Mouse (Mus musculus): ENCODE results near the gene Cdiptos.

The Cdiptos gene

GRCm38 (mm10) chr7:126975950-126976866 lies at the start of gene Cdiptos:
TSS of gene Cdiptos (minus strand) at chr7:126976098.
- peak; percentile 92 for DNase-seq (ENCODE audit: low spot score)

DNA sequence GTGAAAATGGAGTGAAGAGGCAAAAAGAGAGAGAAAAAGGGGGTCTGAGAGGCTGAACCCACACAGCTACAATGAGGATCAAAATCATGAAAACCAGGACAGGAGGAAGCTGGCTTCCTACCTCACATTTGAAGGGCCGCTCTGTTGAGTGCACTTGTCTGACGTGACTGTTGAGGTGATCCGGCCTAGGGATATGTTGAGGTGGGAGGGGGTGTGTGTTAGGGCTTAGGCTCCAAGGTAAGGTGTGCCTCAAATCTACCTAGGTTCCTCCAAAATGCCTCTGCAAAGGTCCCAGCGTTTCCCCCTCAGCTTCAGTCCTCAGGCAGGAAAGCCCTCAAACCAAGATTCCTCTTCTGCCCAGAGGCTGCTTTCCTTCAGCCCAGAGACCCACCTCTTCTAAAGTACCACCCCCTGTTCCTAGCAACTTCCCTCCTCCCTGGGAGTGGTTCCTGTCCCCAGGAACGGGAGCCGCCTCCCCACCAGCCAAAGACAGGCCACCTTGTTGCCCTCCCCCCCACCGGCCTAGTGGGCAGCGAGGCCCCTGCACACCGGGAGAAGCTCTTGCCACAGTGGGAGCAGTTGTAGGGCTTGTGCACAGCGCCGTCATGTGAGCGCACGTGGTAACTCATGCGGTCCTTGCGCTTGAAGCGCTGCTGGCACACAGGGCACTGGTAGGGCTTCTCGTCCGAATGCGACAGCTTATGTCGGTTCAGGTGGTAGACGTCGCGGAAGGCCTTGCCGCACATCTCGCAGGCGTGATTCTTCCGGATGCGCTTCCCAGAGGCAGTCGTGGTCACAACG lies 49.1 kb upstream of the Cdiptos start:
- peak; percentile 58 for DNase-seq (ENCODE audit: low spot score)

GRCm38 (mm10) chr7:127023896-127024690 lies 48.2 kb upstream of the Cdiptos start:
- no peak for DNase-seq (ENCODE audit: low spot score)

- no peak for DNase-seq (ENCODE audit: low spot score)
These were observed 47.4 kb upstream of the Cdiptos start for GRCm38 (mm10) chr7:127023272-127023691.

GRCm38 (mm10) chr7:127022528-127023271 lies 46.8 kb upstream of the Cdiptos start:
- no peak for DNase-seq (ENCODE audit: low spot score)

DNA sequence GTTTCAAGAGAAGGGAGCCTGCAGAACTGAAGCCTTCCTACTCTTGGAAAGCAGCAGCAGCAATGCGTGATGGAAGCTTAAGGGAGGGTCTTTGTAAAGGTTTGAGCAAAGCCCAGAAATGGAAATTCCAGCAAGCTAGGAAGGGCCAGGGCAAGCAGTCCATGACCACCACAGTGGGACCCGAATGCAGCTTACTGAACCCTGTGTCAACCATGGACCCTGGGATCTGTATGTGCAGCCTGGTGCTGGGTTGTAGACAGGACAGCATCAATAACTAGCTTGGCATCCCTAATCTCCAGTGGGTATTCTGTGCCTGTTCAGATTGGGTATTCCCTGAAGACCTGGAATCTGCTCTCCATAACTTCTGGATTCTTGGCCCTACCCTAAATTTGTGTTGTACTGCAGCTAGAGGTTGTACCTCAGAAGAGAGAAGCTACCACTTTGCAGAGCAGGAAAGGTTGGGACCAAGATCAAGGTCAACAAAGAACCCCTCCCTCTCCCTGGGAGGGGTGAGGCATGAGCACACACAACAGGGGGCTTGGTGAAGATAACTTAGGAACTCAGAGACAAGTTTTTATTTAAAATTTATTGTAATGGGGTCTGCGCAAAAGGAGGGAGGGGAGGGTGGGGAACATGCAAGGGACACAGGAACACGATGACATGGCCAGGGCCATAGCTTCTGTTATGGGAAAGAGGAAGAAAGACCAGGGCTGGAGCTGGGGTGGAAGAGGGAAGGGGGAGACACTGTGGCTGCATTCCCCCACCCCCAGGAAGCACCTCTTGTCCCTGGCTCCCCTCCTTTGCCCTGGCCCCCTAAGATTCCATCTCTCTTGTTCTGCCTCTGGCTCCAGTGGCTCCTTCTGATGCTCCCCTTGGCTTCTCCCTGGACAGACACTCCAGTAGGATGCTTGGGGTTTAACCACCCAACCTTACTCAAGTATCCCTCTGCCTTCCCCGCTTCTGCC lies 45.9 kb upstream of the Cdiptos start:
- DNase-seq (ENCODE audit: low spot score) = no peak

GRCm38 (mm10) chr7:127020901-127021562 lies 45.1 kb upstream of the Cdiptos start, which contains the start of the genes Gm42742 and Prrt2:
TSS of gene Gm42742 (minus strand) at chr7:127021097.
TSS of gene Prrt2 (minus strand) at chr7:127021211.
- DNase-seq (ENCODE audit: low spot score) = no peak

DNA sequence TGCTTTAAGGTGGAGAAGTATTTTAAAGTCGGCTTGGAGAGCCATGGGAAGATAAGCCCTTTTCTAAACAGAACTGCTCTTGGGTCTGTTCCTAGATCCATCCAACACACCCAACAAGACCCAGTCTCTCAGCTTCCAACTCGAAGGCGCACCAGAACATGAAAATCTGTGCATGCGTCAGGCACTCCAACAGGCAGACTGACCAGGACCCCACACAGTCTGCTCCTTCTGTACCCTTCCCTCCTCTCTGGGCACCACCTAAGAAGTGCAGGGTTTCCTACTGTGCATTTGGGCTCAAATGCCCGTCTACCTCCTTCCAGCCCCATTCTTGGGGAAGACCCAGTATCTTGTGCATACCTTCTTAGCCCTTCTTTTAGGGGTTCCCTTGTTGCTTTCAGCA lies 44.6 kb upstream of the Cdiptos start:
- DNase-seq (ENCODE audit: low spot score) = no peak

GRCm38 (mm10) chr7:127020031-127020430 lies 44.1 kb upstream of the Cdiptos start:
- no peak for DNase-seq (ENCODE audit: low spot score)

DNA sequence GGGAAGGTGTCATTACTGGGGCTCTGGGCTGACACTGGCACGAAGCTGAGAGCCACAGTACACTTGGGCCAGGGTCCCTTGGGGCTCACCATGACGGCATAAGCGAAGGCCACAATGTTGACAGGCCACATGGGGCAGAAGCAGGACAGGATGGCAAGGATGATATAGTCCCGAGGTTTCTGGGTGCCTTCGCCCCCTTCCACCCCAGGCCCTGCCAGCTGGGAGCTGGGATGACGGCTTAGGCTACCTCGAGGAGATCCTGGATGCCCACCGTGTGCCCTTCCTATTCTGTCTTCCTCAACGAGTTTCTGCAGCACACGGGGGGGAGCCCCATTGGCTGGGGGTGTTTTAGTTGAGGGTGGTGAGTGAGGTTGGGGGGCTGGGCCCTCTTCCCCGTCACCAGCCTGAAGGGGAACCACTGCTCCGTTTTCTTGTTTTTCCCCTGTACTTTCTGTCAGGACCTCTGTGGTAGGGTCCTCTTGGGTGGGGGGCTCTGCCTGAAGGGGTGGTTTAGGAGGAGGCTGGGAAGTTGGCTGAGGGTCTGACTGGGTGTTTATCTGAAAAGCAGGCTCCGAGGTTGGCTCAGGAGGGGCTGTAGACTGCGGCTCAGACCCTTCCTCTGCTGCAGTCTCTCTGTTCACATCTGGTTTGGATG lies 43.5 kb upstream of the Cdiptos start:
- DNase-seq (ENCODE audit: low spot score) = no peak

- no peak for DNase-seq (ENCODE audit: low spot score)
These were observed 42.8 kb upstream of the Cdiptos start for GRCm38 (mm10) chr7:127018416-127019305.

DNA sequence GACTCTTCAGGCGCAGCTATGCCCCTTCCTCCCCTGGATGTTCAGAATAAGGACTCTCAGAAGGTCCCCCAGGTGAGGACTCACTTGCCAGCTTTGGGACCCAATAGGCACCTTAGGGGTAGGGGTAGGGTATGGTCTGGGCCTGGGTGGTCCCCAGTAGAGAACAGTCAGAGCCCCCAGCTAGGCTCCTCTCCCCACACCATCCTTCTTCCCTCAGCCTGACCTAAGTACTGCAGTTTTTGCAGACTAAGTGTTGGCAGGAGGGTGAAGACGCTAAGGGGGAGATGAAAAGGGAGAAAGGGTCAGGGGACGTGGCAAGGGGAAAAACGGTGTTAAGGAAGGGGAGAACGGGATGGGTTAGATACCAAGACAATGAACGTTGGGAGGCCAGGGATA lies 42.0 kb upstream of the Cdiptos start:
- no peak for DNase-seq (ENCODE audit: low spot score)

- peak; percentile 94 for DNase-seq (ENCODE audit: low spot score)
These were observed 41.4 kb upstream of the Cdiptos start, which contains the start of gene Pagr1a for GRCm38 (mm10) chr7:127016971-127017949. TSS of gene Pagr1a (minus strand) at chr7:127017352.

- DNase-seq (ENCODE audit: low spot score) = peak; percentile 44
These were observed 40.6 kb upstream of the Cdiptos start for GRCm38 (mm10) chr7:127016486-127016938.

- no peak for DNase-seq (ENCODE audit: low spot score)
These were observed 40.4 kb upstream of the Cdiptos start, which contains the start of gene Pagr1b for GRCm38 (mm10) chr7:127016481-127016485. TSS of gene Pagr1b (minus strand) at chr7:127016484.

DNA sequence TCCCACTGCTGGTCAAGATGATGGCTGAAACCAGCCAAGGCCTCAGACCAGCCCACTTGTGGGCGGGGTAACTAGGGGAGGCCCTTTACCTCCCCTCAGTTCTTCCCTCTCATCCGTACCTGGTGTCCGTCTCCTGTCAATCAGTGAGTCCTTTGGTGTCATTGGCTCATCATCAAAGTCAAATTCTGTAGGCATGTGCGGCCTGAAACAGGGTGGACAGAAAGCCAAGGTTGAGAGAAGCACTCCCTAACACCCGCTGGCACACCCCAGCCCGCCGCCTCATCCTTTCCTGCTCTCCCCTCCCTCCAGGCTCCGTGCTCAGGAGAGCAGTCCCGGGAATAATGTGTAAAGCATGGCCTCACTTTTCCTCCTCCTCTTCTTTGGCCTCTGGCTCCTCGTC lies 40.2 kb upstream of the Cdiptos start:
- DNase-seq (ENCODE audit: low spot score) = no peak

- no peak for DNase-seq (ENCODE audit: low spot score)
These were observed 39.1 kb upstream of the Cdiptos start for GRCm38 (mm10) chr7:127014993-127015392.
